Mouse (Mus musculus) testis, postnatal 10 days (tissue): ENCODE measurements around the gene Ppp2ca.
"Not testable (repeated sequence)": the region's sequence is repeated elsewhere in the genome, so short reads cannot be mapped to it uniquely, and the experiment has no call there.

ENCODE experiments used
- DNase-seq: peaks from one replicate; pipeline ENCODE4 v3.0.0; 2021; ENCODE audit warnings: low spot score

Gene Ppp2ca

GRCm38 (mm10) chr11:52143675-52144074, 45.2 kb downstream of the Ppp2ca start:
- not testable (repeated sequence) for DNase-seq

- DNase-seq, result not testable (repeated sequence)
Measured at GRCm38 (mm10) chr11:52145428-52145827, 46.9 kb downstream of the Ppp2ca start, which contains the start of gene Olfr1373. TSS of gene Olfr1373 (minus strand) at chr11:52145528.

GRCm38 (mm10) chr11:52163926-52164325, 65.4 kb downstream of the Ppp2ca start:
- DNase-seq, result peak; percentile 57

GRCm38 (mm10) chr11:52167126-52167525, 68.6 kb downstream of the Ppp2ca start:
- peak; percentile 46 for DNase-seq

GRCm38 (mm10) chr11:52167901-52168302, 69.4 kb downstream of the Ppp2ca start:
- DNase-seq, result peak; percentile 48

- no peak for DNase-seq
Measured at GRCm38 (mm10) chr11:52168461-52168860, 70.0 kb downstream of the Ppp2ca start.
